Mouse (Mus musculus) kidney, adult 8-10 months (tissue): ENCODE data around the gene Zfp593.
A peak's percentile ranks its signal among the peaks of the same experiment; 100 is the strongest.

Experiments
- DNase-seq, 2 experiments: peaks; one replicate each; pipeline ENCODE4 v3.0.0; 2022

The Zfp593 gene

DNA sequence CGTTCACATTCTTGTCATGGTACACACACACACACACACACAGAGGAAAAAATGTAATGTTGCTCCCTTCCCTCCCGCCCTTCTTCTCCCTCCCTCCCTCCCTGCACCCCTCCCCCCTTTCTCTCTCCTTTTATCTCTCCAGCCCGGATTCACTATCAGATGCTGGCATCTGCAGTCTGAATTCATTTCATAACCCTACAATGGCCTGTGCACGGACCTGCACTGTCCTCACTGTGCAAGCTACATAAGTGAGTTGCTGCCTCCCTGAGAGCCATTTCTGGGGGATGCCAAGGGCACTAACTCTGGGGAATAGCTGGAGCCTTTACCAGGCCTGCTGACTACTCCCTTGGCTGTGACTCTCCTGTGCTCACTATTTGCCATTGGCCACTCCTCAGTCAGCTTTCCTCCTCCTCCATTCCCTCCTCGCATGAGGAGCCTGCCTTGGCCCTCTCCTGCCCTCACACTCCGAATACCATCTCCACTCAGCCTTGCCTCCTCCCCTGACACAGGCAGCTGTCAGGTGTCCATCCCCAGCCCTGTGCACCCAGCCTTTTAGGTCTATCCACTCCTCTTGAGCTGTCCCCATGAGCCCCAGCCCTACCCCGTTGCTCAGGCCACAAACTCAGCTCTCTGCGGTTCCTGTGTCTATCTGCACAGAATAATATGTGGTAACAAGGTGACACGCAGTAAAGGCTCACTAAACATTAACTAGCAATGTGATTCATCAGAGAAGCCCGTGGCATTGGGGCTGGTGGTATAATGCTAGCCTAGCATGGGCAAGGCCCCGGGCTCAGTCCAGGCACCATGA is 22.4 kb downstream of the Zfp593 start:
- peak; percentile 38 to 66 for DNase-seq

DNA sequence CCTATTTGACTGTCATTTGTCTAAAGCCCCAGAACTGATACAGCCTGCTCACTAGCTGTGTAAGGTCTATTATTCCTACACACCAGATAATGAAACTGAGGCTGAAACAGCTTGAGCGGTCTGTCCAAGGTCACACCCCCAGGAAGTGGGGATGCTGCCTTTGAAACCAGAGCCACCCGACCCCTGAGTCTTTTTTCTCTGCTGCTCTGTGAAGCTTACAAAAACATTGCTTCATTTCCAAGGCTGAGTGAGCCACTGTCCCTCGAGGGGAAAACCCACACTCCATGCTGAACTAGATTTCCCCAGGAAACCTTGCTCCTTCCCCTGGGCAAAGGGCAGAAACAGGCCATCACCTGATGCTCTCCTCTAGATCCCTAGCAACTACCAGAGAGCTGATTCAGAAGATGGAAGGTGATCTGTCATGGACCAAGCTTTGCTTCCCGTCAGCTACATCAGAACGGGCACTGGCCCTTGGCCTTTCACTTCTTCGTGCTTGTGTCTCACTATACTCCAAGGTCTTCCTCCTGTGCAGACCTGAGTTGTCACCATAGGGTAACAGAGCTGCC is 38.8 kb downstream of the Zfp593 start:
- no peak for DNase-seq

DNA sequence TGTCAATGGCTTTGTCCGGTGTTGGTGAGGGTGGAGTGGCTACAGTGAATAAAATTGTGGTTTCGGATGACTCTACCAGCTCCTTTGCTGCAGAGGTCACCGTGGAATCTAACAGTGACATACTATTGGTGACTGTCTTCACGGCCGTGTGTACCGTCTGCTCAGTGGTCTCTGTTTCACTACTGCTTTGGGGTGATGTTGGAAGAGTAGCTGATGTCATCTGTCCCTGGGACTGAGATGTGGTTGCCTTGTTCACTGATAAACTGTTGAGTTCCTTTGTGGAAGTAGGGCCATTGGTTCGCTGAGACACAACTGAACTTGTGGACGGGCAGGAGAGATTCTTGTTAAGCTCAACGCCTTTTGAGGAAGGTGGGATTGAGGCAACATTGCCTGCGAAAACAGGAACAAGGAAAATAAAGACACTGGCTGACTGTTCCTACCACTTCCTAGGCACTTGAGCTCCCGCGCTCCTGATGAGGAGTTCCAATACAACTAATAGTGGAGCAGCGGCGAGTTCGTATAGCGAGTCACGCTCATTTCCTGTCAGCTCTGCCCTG is 42.0 kb downstream of the Zfp593 start:
- DNase-seq: no peak

DNA sequence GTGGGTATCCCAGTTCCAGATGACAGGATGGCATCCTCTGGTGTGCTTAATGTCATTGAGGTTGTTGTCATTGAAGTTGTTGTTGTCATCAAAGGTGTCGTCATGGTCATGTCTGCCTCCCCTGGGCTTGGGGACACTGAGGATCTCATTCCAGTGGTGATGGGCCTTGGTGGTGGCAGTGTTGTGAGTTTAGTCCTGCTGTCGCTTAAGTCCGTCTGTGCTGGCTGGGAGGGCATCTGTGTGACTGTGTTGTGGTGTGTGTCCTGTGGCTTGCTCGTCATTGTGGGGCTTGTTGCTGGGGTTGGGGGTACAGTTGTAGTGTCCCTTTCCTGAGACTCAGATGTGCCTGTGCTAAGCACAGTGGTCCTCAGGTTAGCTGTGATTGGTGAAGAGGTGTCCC is 42.5 kb downstream of the Zfp593 start, which contains the start of gene Gm7534:
Gene Gm7534, minus strand, starts transcription at position 101 of the 400 bp plus-strand sequence.
- DNase-seq: no peak

DNA sequence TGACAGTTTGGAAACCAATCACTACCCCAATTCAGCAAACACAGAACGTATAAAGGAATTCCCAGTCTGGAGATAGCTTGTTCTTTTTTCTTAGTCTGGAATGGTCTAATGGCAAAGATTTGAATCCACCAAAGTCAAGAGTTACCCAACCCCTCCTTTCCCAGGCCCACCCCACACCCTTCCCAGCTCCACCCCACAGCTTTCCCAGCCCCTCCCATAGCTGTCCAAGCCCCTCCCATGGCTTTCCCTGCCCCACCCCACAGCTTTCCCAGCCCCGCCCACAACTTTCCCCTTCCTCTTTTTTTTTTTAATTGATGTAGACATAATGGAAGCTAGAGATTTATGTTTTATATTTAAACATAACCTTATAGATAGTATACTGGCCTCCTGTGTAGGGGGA is 46.0 kb downstream of the Zfp593 start:
- no peak for DNase-seq
